Mouse (Mus musculus) limb, embryonic 14.5 days (tissue): Measurements from ENCODE around the gene Spsb2. TPM values are rescaled to one million over a fixed set of nuclear protein-coding genes. Genes with fewer than 3 reads are reported as not detected.
A peak's percentile ranks its signal among the peaks of the same experiment; 100 is the strongest.

Experiments used
- ATAC-seq: fragments of 200-750 bp; cut with Nextera tagmentation; 2 replicates; pipeline ENCODE4 v1.8.0; 2017; ENCODE audit warnings: low read depth, moderate number of reproducible peaks, moderate TSS enrichment; ENCODE audit not compliant: low FRiP score
- DNase-seq: peaks from one replicate; pipeline ENCODE4 v3.0.0-alpha.2; 2015; ENCODE audit warnings: low spot score
- H3K27ac ChIP-seq: fragments of 300-500 bp; sonication (generic); replicated peaks from 2 replicates; pipeline ENCODE4 v1.5.1; 2014; ENCODE audit warnings: low read depth, mild to moderate bottlenecking, low read length, moderate library complexity, mixed read lengths
- H3K27me3 ChIP-seq: fragments of 300-500 bp; sonication (generic); 2 replicates; pipeline ENCODE4 v1.6.1; 2014; ENCODE audit warnings: low read length, mixed read lengths; ENCODE audit not compliant: control insufficient read depth, insufficient read depth
- H3K36me3 ChIP-seq: fragments of 300-500 bp; sonication (generic); 2 replicates; pipeline ENCODE4 v1.6.1; 2014; ENCODE audit warnings: mild to moderate bottlenecking, low read length, moderate library complexity, mixed read lengths; ENCODE audit not compliant: control insufficient read depth, insufficient read depth
- H3K4me1 ChIP-seq: fragments of 300-500 bp; sonication (generic); 2 replicates; pipeline ENCODE4 v1.6.1; 2014; ENCODE audit warnings: antibody characterized with exemption, low read length, mixed read lengths; ENCODE audit not compliant: control insufficient read depth, insufficient read depth
- H3K4me2 ChIP-seq: fragments of 300-500 bp; sonication (generic); replicated peaks from 2 replicates; pipeline ENCODE4 v1.6.1; 2014; ENCODE audit warnings: low read depth, mild to moderate bottlenecking, low read length, moderate library complexity; ENCODE audit not compliant: severe bottlenecking
- H3K4me3 ChIP-seq: fragments of 300-500 bp; sonication (generic); replicated peaks from 2 replicates; pipeline ENCODE4 v1.5.1; 2014; ENCODE audit warnings: low read length
- H3K9ac ChIP-seq: fragments of 300-500 bp; sonication (generic); 2 replicates; pipeline ENCODE4 v1.6.1; 2014; ENCODE audit warnings: mild to moderate bottlenecking, low read depth, low read length, moderate library complexity; ENCODE audit not compliant: severe bottlenecking
- H3K9me3 ChIP-seq: fragments of 300-500 bp; sonication (generic); 2 replicates; pipeline ENCODE4 v1.6.1; 2016; ENCODE audit warnings: low read length; ENCODE audit not compliant: control insufficient read depth
- POLR2A ChIP-seq: fragments of 200-500 bp; IDR thresholded peaks from 2 replicates; pipeline ENCODE4 v1.8.0; 2012; ENCODE audit warnings: inconsistent platforms, mild to moderate bottlenecking, moderate library complexity, borderline replicate concordance; ENCODE audit not compliant: insufficient read depth, insufficient read length; ENCODE audit errors: extremely low read depth
- WGBS: fragments of 180-500 bp; shearing (Covaris S2); extraction: QIAGEN DNeasy Blood & Tissue Kit; methylation state at CpG from one replicate; pipeline ENCODE4 v1.1.7; 2014; 5-methylcytosine and 5-hydroxymethylcytosine counted together
- polyA plus RNA-seq, 2 experiments: library from polyadenylated mRNA; depleted of rRNA in 1 of 2; stranded (reverse) in 1 of 2; unstranded in 1 of 2; fragments of >200 nt; fragmentation: Nextera tagmentation in 1 of 2; extraction: Ambion mirVana in 1 of 2; gene quantifications; 2 replicates each; pipeline versions ENCODE4 v1.2.1 to v1.2.3; 2012 to 2014

Gene Spsb2
- polyA plus RNA-seq, 2 experiments, result 10.8 to 11.1 TPM

DNA sequence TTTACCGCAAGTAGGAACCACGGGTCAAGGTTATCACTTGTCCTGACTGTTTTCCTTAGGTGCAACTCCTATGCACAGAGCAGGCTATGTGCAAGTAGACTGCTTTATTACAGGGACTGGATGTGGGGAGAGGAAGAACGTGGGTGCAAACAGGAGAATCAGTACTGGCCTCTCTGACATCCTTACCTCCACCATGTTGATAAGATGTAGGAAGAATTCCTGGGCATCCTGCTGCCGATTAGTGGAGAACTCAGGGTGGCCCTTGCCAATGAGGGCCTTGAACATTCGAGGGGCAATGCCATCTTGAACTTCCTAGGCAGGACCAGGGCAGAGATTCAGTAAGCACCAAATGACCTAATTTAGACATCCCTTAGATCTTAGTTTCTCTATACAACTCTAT is 12.4 kb downstream of the Spsb2 start:
- H3K36me3 ChIP-seq, result peaks cover 98% of the 10 kb centered on the region
- WGBS, result 91% methylated on average over 5 of the region's 5 CpGs
- no peaks in the 10 kb centered on the region for H3K9me3 ChIP-seq
- DNase-seq, result no peak
- H3K9ac ChIP-seq, result no peak overlapping the region
- ATAC-seq, result no peak
- H3K4me2 ChIP-seq, result no peak overlapping the region
- H3K4me3 ChIP-seq, result no peak overlapping the region
- TF ChIP-seq POLR2A, result no peak
- H3K27ac ChIP-seq, result no peak overlapping the region
- no peaks in the 10 kb centered on the region for H3K27me3 ChIP-seq
- H3K4me1 ChIP-seq, result no peaks in the 10 kb centered on the region

GRCm38 (mm10) chr6:124822049-124822448 is 13.6 kb downstream of the Spsb2 start:
- Histone ChIP-seq H3K27me3 (no peaks in the 10 kb centered on the region), H3K27ac (no peak overlapping the region), H3K4me3 (no peak overlapping the region), H3K36me3 (peaks cover 92% of the 10 kb centered on the region), H3K9ac (no peak overlapping the region), H3K4me2 (no peak overlapping the region), H3K4me1 (no peaks in the 10 kb centered on the region), H3K9me3 (no peaks in the 10 kb centered on the region)
- ATAC-seq (no peak), DNase-seq (no peak)
- no peak for TF ChIP-seq POLR2A
- 96% methylated on average over 4 of the region's 4 CpGs for WGBS

GRCm38 (mm10) chr6:124828101-124828592 is 19.7 kb downstream of the Spsb2 start:
- Histone ChIP-seq H3K9ac (peak overlapping the region; percentile 58), H3K4me2 (peak overlapping the region; percentile 81), H3K27ac (peak overlapping the region; percentile 44; the same call in 1 of the 2 replicates), H3K27me3 (no peaks in the 10 kb centered on the region), H3K36me3 (peaks cover 51% of the 10 kb centered on the region), H3K9me3 (no peaks in the 10 kb centered on the region), H3K4me1 (peaks cover 9% of the 10 kb centered on the region; the same call in 1 of the 2 replicates), H3K4me3 (peak overlapping the region; percentile 54)
- DNase-seq, result peak; percentile 48
- ATAC-seq, result no peak
- TF ChIP-seq POLR2A, result no peak
- 25% methylated on average over 10 of the region's 10 CpGs for WGBS

GRCm38 (mm10) chr6:124828868-124829798 is 20.7 kb downstream of the Spsb2 start, which contains the start of the genes Usp5 and Cdca3:
TSS of gene Usp5 (minus strand) at chr6:124829484.
TSS of gene Cdca3 (plus strand) at chr6:124829547.
- H3K27ac ChIP-seq, result peak within 1 kb of the TSS; percentile 73
- 0 out of 2 replicates have a peak, but pooled peaks have one; percentile 74 for TF ChIP-seq POLR2A
- H3K36me3 ChIP-seq, result peaks cover 49% of the 10 kb centered on the region
- no peaks in the 10 kb centered on the region for H3K27me3 ChIP-seq
- peak within 1 kb of the TSS; percentile 65 for H3K9ac ChIP-seq
- H3K4me2 ChIP-seq, result peak within 1 kb of the TSS; percentile 90
- peaks cover 9% of the 10 kb centered on the region; the same call in 1 of the 2 replicates for H3K4me1 ChIP-seq
- H3K4me3 ChIP-seq, result peak within 1 kb of the TSS; percentile 54
- DNase-seq (peak; percentile 99), ATAC-seq (peak; percentile 92)
- under 1% methylated on average over 53 of the region's 55 CpGs for WGBS
- no peaks in the 10 kb centered on the region for H3K9me3 ChIP-seq
